Mouse (Mus musculus) gastrocnemius, postnatal 4 days (tissue): ENCODE measurements around the gene Lima1. TPM values are rescaled to one million over a fixed set of nuclear protein-coding genes. Genes with fewer than 3 reads are reported as not detected.
A peak's percentile ranks its signal among the peaks of the same experiment; 100 is the strongest.

Experiments used
- DNase-seq, 2 experiments: peaks; one replicate each; pipeline ENCODE4 v3.0.0; 2021 to 2022; ENCODE audit warnings: low spot score in 2 of 2, mixed read lengths in 2 of 2
- total RNA-seq, 2 experiments: library from RNA; stranded (reverse); gene quantifications; 2 replicates each; pipeline ENCODE4 v1.2.3; 2021

Gene Lima1
- total RNA-seq, 2 experiments from 2014 or later = 63.5 to 68.6 TPM

DNA sequence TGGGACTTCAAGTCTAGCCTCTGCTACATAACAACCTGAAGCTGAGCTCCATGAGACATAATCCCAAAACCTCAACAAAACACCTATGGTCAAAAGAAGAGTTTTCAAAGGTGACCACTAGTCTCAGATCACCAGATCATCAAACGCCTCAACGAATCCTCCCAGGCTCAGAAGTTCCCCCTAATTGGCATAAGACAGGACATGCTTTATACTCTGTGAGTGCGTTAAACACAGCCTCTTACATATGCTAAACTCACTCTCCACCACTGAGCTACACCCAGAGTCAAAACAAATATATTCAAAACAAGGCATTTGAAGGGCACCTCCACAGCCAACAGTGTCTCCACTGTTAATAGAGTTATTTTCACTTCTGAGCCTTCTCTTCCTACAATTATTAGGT is 2.7 kb downstream of the Lima1 start:
- no peak for DNase-seq

DNA sequence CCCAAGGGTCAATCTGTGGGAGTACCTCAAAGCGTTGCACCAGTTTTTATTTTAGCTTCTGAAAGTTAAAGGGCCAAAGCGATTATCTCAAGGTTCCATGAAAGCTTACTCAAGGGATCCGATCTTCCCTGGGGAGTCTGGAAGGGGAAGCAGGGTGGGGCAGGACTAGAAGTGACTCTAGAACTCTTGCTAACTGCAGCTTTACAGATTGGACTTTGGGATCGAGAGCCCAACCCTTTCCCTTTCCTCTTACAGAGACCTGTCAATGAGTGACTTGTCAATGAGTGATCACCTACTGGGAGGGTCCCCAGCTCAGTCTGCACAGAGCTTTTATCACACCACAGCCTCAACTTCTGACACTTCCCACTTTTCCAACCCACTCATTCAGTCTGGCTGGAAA is 7.6 kb downstream of the Lima1 start:
- DNase-seq = no peak

DNA sequence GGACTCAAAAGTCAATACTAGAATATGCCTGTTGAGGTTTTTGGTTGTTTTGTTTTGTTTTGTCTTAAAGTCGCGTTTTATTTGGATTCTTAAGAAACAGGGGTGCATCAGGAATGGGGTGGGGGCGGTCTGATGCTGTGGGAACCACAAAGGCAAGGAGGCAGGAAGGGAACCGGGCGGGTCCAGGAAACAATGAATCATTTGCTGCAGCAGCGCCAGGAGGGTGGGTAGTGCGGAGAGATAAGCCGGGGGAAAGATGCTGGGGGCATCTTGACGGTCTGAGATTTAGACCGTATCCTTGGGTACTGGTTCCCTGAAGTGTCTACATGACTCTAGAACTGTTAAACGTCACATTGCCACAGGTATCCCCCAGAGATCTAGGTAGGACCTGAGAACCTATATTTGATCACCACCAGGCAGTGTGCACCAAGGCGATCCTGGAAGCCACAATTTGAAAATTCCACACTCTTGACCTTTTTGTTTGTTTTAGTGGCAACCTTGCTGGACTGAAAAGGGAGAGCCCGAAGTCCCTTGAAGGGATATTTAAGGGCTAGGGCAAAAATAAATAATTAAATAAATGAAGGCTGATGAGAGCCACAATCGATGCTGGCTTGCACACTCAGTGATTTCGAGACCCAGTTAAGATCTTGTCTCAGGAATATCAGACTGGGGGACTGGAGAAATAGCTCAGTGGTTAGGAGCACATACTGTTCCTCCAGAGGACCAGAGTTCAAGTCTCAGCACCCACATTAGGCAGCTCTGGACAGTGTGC is 8.6 kb downstream of the Lima1 start:
- DNase-seq = no peak

DNA sequence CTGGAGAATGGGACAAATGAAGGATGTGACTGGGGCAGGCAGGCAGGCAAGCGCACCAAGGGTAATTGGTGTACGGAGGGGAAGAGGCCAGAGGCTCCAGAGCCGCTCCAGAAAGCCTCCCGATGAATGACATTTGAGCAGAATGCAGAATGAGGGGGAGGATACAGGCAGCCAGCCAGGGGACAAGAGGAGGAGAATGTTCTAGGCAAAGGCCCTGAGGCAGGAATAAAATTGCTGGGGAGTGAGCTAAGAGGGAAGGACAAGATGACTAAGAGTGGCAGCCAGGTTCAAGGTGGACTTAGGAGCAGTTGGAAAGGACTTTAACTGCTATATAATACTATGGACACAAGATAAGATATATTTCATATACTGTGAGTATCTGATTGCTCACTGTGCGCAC is 9.3 kb downstream of the Lima1 start:
- DNase-seq = no peak

DNA sequence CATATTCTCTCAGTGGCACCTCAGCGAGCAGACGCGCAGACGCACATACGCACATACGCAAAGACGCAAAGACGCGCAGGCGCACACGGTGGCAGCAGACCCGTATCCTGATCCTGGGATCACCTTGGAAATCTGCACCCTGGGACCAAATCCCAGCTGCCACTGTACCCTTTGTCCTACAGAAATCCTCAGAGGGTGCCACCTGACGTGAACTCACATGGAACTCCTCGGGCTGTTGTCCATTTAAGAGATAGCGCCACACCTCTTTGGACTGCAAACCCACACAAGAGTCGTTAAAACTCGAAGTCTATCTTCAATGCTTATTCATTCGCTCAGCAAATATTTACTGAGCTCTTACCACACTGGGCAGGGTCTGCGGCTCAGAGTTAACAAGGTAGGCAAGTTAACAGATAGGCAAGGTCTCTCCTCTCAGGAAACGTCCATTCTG is 9.7 kb downstream of the Lima1 start:
- no peak for DNase-seq

DNA sequence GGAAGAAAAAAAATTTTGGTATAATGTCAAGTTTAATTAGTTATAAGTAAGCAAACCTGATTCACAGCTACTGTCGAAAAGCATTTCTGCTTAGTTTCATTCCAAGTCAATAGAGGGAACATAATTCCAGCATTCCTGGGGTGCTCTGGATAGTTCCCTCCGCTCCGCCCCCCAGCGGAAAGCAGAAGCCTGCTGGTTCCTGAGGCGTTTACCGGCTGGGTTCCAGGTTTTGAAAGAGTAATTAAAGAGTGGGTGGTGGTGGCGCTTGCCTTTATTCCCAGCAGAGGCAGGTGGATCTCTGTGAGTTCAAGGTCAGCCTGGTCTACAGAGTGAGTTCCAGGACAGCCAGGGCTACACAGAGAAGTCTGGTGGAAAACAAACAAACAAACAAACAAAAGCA is 10.2 kb downstream of the Lima1 start:
- DNase-seq = no peak

DNA sequence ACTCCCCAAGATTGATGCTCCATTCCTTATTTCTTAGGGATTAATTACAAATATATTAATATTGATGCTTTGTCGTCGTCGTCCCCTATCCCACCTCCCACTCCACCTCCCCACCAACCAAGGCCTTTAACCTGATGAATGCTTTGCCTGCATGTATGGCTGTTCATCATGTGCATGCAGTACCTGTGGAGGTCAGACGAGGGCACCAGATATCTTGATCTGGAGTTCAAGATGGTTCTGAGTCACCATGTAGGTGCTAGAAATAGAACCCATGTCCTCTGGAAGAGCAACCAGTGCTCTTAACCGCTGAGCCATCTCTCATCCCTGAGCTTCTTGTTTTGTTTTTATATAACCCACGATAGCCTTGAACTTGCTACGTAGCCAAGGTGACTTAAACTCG is 11.5 kb downstream of the Lima1 start:
- DNase-seq = no peak

DNA sequence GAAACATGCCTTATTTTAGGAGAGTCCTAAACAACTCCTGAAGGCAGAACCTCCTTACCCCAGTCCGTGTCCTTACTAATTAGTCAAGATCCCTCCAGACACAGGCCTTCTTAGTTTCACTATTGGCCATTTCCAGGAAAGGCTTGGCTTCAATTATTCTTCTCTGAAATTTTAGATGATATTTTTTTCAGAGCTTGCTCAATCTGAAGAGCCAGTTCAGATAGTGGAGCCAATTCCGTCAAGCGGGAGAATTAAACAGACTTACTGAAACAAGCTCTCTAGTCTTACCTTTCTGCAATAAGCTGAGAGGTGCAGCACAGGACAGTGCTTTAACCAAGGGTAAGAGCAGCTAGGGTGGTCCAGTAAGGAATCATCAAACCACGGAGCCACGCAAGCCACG is 11.9 kb downstream of the Lima1 start:
- no peak for DNase-seq

DNA sequence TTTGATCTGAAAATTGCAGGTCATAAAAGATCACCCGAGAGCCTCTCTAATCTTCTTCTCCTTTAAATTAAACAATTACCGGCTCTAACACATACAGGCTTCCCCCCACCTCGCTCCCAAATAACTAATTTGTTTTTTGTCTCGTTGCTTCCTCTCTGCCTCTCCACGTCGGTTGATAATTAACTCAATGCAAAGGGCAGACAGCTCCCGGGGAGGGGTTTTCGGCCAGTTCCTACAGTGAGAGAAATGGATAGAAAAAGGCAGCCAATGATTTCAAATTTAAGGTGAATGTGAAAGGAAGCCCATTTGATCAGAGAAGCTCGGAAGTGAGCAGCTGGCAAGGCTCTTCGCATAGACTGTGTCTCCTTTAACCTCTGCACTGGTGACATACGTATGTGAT is 12.8 kb downstream of the Lima1 start:
- no peak for DNase-seq

DNA sequence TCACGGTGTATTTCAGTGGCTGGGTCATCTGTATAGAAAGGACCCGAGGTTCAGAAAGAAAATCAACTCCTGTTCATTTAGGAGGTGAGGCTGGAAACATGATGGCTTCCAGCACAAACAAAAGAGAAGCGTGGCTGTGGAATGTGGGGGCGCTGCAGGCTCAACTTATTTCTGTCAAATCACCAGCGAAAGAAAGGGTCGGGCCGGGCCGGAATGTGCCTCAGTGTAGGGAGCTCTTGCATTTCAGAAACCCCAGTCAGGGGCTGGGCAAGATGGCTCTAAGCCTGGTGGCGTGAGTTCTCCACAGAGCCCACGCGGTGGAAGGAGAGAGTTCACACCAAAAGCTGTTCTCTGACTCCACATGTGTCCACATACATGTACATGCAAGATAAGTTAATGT is 13.3 kb downstream of the Lima1 start:
- no peak for DNase-seq

DNA sequence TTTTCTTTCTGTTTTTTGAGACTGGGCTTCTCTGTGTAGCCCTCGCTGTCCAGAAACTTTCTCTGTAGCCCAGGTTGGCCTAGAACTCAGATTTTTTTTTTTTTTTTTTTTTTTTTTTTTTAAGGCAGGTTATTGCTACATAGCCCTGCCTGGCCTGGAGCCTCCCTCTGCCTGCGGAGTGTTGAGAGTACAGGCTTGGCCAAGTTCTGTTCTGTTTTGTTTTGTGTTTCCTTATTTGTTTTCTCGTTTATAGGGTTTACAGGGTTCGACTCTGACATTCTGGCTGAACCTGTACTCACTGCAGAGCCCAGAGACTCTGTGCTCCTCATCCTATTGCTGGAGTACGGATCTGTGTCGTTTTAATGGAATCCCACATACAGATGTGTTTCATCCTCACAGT is 13.7 kb downstream of the Lima1 start:
- DNase-seq = no peak

DNA sequence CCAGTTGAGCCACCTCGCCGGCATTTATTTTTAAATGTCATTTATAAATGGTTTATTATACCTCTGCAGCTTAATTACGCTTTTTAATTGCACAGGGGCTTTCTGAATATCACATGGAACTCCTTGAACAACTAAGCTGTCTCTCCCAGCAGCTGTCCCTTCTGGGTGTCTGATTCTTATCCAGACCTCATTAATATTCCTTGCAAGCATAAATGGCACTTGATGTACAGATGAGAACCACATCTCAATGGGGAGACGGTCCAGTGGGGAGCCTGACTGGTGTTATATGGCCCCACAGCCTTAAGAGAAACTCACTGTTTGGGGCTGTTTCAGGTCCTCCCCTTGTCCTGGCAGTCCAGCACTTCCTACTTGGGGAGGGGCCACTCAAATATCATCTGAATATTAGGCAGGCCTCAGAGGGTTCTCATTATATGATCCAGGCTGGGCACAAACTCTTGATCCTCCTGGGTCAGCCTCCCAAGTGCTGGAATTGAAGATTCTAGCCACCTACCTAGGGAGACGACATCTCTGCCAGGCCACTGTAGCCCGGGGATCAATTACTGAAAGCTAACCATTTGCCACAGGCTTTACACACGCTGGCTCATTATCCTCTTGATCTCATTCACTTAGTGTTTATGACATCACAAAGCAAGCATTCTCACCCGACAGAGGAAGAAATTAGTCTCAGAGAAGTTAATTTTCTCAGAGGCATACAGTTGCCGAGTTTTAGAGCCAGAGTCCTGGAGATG is 15.4 kb downstream of the Lima1 start:
- no peak for DNase-seq

DNA sequence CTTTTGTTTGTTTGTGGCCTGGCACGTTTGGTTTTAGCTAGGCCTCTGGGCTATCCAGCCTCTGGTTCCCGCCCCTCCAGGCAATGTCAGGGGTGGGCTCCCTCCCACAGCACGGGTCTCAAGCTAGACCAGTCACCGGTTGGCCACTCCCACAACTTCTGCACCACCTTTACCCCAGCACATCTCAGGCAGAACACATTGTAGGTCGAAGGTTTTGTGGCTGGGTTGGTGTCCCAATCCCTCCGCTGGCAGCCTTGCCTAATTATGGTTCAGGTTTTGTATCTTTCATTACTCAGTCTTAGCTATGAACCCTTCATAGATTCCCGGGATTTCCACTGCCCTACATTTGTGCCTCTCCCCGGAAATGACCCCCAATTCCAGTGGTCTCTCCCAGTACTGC is 17.8 kb downstream of the Lima1 start:
- no peak for DNase-seq

DNA sequence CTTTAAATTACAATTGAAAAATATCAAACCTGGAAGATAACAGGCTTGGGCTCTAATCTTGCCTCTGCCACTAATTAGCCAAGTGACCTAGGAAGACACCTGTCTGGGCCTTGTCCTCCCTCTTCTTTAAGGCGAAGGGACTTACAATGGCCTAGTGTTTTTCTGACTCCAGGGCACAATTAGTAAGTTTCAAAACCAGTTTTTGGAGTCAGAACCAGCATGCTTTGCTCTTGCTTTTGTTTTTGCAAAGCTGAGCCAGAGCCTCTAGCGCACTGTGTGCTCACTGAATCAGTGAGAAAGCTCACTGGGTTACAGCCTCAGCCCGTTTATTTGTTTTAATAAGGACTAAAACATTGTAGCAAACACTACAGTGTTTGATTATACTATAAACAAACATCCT is 20.1 kb downstream of the Lima1 start:
- no peak for DNase-seq

DNA sequence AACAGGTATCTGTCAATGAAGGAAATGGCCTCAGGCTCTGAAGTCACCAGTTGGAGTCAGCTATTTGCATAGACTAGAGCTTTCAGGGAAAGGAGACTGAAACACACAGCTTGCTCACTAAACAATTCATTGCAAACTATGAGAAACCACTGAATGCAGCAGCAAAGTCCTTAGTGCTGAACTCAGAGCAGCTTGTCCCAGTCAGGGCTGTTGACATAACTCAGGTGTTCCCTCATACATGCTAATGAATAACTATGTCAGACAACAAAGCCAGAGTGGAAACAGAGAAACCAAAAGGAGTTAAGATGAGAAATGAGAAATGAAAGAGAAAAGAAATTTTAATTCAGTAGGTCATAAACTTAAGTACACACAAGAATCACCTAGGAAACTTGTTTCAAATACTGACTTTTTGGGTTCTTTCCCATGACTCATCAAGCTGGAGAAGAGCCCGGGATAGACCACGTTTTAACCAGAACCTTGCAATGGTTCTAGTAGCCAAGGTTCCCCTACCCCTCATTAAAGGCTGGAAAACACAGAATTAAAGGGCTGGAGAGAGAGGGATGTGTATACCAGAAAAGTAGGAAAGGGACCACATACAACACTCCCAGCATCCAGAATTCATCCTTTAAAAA is 22.5 kb downstream of the Lima1 start:
- DNase-seq = no peak

DNA sequence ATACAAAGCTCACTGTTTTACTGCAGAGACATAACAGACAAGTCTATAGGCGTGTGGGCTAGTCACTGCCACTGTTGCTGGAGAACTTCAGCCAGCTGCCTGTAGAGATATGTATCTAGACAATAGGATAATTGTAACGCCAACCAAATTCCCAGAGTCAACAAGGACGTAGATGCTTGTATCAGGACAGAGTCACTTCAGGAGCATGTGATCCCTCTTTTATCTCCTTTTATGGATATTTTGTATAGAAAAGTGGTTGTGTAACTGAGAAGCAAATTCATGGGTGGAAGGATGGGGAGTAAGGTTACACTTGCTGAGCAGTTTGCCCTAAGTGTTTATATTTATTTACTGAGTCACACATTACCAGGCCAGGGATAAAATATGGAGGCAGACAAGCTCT is 25.0 kb downstream of the Lima1 start:
- DNase-seq = no peak

DNA sequence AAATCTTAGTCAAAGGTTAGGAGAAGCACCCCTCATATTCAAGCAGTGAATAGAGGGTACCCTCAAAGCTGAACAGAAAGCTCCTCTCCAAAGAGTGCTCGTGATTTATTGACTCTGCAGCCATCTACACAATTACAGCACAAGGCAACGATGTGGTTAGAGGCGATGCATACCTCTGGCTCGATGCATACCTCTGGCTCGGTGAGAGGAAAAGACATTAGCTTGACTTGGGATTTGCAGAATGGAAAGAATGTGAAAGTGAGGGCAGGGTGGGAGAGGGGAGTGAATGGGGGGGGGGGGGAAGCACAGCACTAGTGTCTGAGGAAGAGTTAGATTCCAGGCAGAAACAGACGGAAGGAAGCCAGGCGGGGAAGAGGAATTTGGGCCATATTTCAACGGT is 27.3 kb downstream of the Lima1 start:
- DNase-seq = no peak

DNA sequence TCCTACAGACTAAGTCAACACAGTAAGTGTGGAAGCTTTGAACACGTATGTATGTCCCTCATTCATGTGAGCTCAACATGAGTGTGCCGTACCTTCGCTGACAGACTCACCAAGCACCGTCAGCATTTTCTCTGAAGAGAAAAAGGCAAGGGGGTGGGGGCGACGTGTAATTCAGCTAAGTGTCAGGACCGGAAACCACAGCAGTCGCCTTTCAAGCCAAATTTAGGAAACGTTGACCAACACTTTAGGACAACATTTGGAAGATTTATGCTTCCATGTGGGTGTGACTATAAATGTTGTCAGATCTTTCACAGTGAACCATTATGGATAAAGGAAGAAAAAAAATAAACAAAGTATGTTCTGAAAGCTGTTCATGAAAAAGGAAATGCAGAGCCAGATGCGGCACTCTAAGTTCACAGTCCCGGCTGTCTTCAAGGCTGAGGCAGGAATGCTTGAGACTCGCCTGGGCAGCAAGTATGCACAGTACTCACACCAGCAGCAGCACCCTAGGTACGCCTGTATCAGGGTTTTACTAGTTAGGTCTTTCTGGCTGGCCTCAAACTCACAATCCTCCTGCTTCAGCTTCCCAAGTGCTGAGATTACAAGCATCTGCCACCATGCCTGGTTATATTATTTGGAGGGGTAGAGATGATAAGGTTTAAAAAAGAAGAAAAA is 27.9 kb downstream of the Lima1 start:
- DNase-seq = no peak

DNA sequence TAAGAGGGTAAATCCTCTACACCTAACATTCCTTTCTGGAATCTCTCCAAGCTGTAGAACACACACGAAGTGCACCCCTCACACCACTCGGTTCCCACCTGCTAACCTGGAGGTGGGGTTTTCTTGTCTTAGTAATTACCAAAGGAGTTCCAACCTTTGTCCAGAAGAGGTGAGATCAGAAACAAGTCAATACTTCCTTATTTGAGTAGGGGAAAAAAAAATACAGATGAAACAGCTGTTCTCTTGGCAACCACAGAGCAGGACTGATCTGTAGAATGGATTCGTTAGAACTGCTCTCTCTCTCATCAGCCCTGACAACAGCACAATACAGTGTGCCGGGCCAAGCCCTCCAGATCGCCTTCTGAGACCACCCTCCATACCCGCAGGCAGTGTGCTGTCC is 28.6 kb downstream of the Lima1 start:
- DNase-seq = no peak

DNA sequence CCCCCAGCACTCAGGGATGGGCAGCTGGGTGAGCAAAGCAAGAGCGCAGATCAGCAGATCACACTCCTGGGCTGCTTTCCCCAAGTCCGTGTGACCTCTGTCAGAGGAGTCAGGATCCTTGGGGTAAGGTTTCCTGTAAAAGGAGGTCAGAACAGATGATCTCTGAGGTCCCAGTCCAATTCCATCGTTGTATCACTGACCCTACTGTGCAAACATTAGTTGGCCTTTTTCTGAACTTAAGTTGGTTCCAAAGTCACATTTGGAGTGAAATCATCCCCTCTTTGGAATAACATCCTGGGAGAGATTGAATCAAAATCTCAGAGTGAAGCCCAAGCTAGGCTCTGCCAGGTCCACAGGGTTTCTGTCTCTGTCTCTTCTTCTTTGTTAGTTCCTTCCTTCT is 31.4 kb downstream of the Lima1 start:
- DNase-seq = no peak

DNA sequence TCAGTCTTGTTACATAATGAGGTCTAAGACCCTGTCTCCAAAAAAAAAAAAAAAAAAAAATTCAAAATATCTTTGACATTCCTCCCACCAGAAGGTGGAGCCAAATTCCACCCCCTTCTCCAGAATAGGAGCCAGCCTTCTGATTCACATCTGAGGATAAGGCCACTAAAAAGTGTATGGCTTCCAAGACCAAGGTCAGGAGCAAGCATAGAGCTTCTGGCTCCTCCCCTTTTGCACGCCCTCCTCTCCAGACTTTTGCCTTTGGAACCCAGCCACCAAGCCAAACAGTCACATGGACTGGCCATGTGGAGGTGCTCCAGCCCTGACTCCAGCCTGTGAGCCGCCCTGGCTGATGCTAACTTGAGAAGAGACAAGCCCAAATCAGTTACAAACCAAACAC is 35.3 kb downstream of the Lima1 start:
- peak in 1 of 2 experiments; percentile 47 for DNase-seq
